Mouse (Mus musculus): ENCODE measurements around the gene Xpot. TPM values are rescaled to one million over a fixed set of nuclear protein-coding genes. Genes with fewer than 3 reads are reported as not detected.

The Xpot gene
- polyA plus RNA-seq, 1 experiment = 0.26 TPM

- no peak overlapping the region for H3K4me3 ChIP-seq (replicated peaks)
- H3K27me3 ChIP-seq (ENCODE audit: control insufficient read depth) = no peaks in the 10 kb centered on the region
- TF ChIP-seq TAL1 (IDR thresholded peaks at IDR 0.05; ENCODE audit: low read length) (no peak), GATA1 (IDR thresholded peaks at IDR 0.05; ENCODE audit: low read length) (no peak)
- H3K4me1 ChIP-seq (ENCODE audit: control insufficient read depth) = no peaks in the 10 kb centered on the region
- no peaks in the 10 kb centered on the region for H3K9me3 ChIP-seq (ENCODE audit: control insufficient read depth, low read length)
- H3K36me3 ChIP-seq (ENCODE audit: control insufficient read depth) = peaks cover 92% of the 10 kb centered on the region
These were observed 75.8 kb downstream of the Xpot start for GRCm38 (mm10) chr10:121550334-121550733.

- Histone ChIP-seq H3K9me3 (ENCODE audit: control insufficient read depth, low read length) (no peaks in the 10 kb centered on the region), H3K36me3 (ENCODE audit: control insufficient read depth) (peaks cover 90% of the 10 kb centered on the region)
- TF ChIP-seq GATA1 (IDR thresholded peaks at IDR 0.05; ENCODE audit: low read length) (no peak), TAL1 (IDR thresholded peaks at IDR 0.05; ENCODE audit: low read length) (no peak)
These were observed 76.5 kb downstream of the Xpot start for GRCm38 (mm10) chr10:121549670-121550069.

GRCm38 (mm10) chr10:121547162-121547561 lies 79.0 kb downstream of the Xpot start:
- H3K4me1 ChIP-seq (ENCODE audit: control insufficient read depth) = no peaks in the 10 kb centered on the region
- no peak overlapping the region for H3K4me3 ChIP-seq (replicated peaks)
- peaks cover 67% of the 10 kb centered on the region for H3K36me3 ChIP-seq (ENCODE audit: control insufficient read depth)
- H3K27me3 ChIP-seq (ENCODE audit: control insufficient read depth) = no peaks in the 10 kb centered on the region
- TF ChIP-seq TAL1 (IDR thresholded peaks at IDR 0.05; ENCODE audit: low read length) (no peak), GATA1 (IDR thresholded peaks at IDR 0.05; ENCODE audit: low read length) (no peak)
- no peaks in the 10 kb centered on the region for H3K9me3 ChIP-seq (ENCODE audit: control insufficient read depth, low read length)

More at GRCm38 (mm10) chr10:121549670-121550069, 76.5 kb downstream of the Xpot start:
- Histone ChIP-seq H3K4me1 (ENCODE audit: control insufficient read depth) (no peaks in the 10 kb centered on the region), H3K27me3 (ENCODE audit: control insufficient read depth) (no peaks in the 10 kb centered on the region), H3K4me3 (replicated peaks) (no peak overlapping the region)

GRCm38 (mm10) chr10:121543577-121543976 lies 82.6 kb downstream of the Xpot start:
- Histone ChIP-seq H3K9me3 (ENCODE audit: control insufficient read depth, low read length) (no peaks in the 10 kb centered on the region), H3K4me3 (replicated peaks) (no peak overlapping the region), H3K27me3 (ENCODE audit: control insufficient read depth) (no peaks in the 10 kb centered on the region), H3K36me3 (ENCODE audit: control insufficient read depth) (peaks cover 34% of the 10 kb centered on the region), H3K4me1 (ENCODE audit: control insufficient read depth) (no peaks in the 10 kb centered on the region)
- TF ChIP-seq GATA1 (IDR thresholded peaks at IDR 0.05; ENCODE audit: low read length) (no peak), TAL1 (IDR thresholded peaks at IDR 0.05; ENCODE audit: low read length) (no peak)

- H3K4me3 ChIP-seq (replicated peaks) = no peak overlapping the region
- H3K36me3 ChIP-seq (ENCODE audit: control insufficient read depth) = peaks cover 21% of the 10 kb centered on the region
- H3K9me3 ChIP-seq (ENCODE audit: control insufficient read depth, low read length) = no peaks in the 10 kb centered on the region
- no peaks in the 10 kb centered on the region; the same call in 1 of the 2 replicates for H3K4me1 ChIP-seq (ENCODE audit: control insufficient read depth)
- TF ChIP-seq TAL1 (IDR thresholded peaks at IDR 0.05; ENCODE audit: low read length) (no peak), GATA1 (IDR thresholded peaks at IDR 0.05; ENCODE audit: low read length) (no peak)
- no peaks in the 10 kb centered on the region for H3K27me3 ChIP-seq (ENCODE audit: control insufficient read depth)
These were observed 84.0 kb downstream of the Xpot start for GRCm38 (mm10) chr10:121542156-121542555.

Other genes with a start within 250 kb of the Xpot start
- 0.06 and 0.07 TPM in 2 replicates for gene Rassf3, start 150.0 kb downstream of the Xpot start, polyA plus RNA-seq (2012)
- gene Tbk1, start 39.5 kb downstream of the Xpot start, polyA plus RNA-seq (2012) = 0.09 and 0.18 TPM in 2 replicates
- not detected in 2 replicates for gene D930020B18Rik, start 15.3 kb upstream of the Xpot start, polyA plus RNA-seq (2012)
- 0.04 and 0.17 TPM in 2 replicates for gene BC048403, start 113.6 kb upstream of the Xpot start, polyA plus RNA-seq (2012)